Mouse (Mus musculus) Muller cell, postnatal 12 days (primary cell): ENCODE data around the gene Rhog.

Experiments
- DNase-seq: peaks from one replicate; pipeline ENCODE4 v3.0.0-alpha.2; 2015; ENCODE audit errors: inconsistent ontology term

Gene Rhog

DNA sequence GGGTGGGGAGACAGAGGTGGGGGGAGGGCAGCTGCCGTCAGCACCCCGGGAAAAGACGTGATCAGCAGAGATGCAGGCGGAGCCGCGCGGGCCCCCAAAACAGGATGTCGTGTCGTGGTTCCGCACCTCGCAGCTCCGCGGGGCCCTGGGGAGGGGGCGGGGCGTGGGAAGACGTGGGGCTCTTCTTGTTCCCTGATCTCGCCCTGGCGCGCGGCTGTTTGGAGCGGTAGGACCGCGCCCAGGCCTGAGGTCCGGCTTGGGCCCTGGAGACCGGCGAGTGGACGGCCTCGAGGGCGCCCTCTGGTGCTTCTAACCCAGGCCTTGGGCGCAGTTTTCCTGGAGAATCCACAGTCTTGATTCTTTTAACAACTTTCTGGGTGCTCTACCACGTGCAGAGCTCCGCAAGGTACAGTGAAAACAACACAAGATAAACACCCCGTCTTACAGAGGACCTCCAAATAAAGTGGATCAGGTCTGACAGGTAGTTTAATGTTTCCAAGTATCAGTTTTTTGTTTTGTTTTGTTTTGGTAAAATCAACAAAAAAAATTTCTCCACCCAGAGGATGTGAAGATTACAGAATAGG lies 5.1 kb downstream of the Rhog start:
- DNase-seq = peak; percentile 93

DNA sequence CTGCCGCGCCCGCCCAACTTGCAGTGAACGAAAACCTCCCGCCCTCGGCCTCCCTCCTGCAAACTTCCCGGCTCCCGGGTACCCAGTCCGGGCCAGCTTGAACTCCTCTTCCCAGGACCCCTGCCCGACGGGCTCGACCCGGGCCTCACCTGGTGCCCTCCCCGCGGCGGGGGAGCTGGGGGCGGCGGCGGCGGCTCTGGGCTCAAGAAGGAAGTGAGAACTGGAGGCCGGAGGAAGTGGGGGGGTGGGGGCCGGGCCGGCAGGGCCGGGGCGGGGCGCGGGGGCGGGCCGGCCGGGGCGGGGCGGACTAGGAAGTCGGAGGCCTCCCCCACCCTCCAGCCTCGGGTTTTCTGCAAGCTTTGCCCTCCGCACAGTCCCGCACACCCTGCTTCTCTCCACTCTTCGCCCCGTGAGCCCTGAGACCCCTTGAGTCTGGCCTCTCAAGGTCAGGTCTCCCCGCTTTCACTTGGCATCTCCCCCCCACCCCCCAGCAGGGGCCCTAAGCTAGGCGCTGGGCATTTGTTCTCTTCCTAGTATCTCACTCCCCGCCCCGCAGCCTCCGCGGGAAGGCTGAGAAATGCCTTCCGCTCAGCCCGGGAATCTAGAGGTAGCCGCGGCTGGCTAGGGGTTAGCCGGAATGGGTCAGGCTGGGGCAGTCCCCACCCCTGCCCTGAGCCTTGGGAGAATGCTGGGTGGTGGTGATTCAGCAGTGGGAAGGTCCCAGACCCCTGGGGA lies 5.8 kb downstream of the Rhog start:
- peak; percentile 89 for DNase-seq

DNA sequence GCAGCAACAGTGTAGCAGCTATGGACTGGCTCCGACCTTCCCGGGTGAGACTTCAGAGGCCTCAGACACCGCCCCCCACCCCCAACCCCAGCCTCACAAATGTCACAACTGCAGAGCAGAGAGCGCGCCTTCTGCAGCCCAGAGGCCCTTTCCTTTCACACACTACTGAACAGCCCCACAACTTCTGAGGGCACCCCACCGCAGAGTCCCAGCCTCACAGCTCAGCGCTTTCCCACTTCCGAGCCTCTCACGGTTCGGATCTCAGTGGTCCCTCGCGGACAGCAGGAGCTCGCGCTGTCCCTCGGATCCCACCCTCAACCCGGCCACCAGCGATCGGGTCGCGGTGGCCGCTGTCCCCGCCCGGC lies 6.3 kb downstream of the Rhog start:
- DNase-seq = no peak

DNA sequence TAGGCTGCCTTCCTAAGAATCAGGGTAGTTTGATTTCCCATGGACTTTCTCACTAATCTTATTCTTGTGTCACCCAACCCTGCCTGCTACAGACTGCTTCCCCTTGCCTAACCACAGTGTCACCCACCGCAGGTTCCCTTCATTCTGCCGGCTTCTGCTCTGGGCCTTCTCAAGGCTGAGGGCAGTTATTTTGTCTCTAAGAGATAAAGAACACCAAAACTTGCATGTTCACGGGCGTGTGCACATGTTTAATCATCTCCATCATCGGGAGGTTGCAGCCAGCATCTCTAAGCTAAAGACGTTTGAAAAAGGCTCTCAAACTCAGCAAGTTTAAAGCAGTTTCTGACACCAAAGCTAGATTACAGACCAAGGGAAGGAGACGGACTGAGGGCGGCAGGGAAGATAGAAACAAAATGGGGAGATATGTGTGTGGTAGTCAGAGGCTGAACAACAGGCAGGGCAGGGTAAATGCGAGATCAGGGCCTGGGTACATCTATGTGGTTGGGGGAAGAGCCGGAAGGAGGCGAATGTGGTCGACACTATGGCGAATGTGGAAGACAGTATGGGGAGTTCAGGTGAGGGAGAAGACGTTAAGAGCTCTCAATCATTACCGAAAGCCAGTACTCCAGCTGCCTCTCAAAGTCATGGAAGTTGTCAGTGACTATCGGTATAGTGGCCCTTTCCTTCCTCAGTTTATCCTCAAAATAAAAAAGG lies 7.0 kb downstream of the Rhog start:
- no peak for DNase-seq

DNA sequence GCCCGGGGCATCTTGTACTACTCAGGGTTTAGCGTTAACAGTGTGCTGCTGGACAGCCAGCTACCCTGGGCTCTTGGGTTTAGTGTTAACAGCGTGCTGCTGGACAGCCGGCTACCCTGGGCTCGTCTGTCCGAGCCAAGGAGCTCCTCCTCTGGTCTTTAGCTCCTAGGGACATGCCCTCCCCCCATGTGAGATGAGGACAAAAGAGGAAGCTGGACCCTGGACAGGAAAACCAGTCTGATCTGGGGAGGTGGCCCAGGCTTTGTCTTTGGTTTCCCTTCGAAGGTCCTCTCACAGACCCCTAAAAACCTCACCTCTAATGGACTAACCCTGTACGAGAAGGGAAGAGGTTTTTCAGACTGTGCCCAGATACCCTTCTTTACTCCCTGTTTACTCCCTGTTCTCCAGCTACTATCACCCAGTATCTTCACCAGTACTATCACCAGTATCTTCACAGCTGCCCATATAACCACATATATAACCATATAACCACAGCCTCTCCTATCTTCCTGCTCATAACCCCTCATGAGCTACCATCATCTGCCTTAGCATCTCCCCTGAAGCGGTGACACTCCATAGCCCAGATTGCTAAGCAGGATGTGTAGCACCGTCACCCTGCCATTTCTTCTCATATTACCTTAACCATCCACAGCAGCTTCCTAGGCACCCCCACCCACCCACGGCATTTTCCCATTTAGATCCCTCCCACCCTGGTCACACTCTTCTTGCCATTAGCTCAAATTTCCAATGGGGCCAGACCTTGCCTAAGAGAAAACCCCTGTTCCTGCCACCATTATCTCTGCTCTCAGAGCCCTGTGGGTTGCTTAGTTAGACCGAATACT lies 8.7 kb downstream of the Rhog start:
- DNase-seq = no peak

DNA sequence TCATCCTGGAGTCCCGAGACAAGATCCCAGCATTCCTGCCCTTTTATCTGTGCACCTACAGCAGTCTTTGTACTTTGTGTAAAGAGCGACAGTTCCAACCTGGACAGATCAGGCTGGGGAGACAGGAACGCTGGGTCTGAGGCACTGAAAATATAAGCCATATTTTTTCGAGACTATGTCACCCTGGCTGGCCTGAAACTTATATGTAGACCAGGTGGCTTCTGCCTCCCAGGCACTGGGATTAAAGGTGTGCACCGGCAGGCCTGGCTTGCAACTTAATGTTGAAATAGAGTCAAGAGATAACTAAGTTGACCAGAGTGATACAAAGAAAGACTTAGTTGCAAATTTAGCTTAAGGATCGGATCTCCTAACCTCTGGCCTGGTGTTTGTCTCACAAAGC lies 9.6 kb downstream of the Rhog start:
- DNase-seq = no peak

DNA sequence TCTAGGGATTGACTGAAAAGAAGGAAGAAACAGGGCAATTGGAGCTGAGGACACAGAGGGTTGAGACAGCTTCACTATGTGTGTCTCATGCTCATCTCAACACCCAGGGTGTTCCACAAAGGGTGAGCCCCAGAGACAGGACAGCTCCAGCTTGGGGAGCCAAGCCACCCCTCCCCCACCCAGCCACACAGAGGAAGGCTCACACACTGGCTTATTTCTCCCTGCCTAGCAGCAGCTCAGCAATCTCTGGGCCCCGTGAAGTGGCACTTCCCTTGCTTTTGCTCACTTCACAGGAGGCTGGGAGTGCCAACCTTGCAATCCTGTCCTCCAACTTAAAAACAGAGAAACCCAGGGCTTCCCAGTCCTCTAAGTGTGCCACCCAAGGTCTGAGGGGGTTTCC lies 10.1 kb downstream of the Rhog start:
- peak; percentile 46 for DNase-seq

DNA sequence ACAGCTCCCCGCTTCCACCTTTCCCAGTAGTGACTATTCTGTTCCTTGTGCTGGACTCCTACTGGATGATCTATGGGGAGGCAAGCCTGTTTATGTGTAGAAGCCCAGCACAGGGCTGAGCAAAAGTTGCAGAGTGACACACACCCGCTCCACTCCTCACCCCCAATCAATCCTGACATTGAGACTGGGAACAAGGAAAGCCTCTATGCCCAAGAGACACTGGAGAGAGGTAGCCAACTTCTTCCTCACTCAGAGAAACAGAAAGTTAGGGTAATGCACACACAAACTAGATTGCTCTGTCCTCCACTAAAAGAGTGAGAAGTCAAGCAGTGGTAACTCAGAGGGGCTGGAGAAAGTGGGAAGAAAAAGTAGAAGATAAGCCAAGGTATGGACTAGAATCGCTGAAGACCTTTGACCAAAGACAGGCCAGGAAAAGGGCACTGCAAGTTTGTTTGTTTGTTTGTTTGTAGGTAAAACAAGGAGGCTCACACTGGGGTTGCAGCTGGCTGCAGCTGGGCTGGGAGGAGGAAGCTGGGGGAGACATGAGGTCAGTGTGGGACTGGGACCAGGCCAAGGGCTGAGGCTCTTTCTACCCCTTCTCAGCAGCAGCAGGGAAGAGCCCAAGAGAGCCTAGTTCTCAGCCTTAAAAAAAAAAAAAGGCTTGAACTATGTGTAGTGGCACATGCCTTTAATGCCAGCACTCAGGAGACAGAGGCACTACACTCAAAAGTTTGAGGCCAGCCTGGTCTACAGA lies 10.9 kb downstream of the Rhog start:
- DNase-seq = no peak

DNA sequence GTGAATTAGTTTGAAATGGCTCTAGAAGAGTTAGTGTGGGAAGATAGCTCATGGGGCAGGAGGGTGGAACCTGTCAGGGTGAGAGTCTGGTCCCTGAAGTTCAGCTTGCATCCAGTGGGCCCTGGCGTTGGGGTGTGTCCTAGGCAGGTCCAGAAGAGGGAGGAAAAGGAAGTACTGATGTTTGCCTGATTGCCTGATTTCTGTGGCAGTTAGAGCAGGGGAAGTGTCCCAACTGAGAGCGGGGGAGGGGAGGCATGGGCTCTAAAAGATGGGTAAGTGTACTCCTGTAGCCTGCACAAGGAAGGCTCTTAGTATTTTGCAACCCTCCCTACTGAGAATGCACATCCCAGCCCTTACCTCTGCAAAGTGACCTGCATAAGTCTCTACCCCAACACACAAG lies 12.0 kb downstream of the Rhog start:
- DNase-seq = no peak

DNA sequence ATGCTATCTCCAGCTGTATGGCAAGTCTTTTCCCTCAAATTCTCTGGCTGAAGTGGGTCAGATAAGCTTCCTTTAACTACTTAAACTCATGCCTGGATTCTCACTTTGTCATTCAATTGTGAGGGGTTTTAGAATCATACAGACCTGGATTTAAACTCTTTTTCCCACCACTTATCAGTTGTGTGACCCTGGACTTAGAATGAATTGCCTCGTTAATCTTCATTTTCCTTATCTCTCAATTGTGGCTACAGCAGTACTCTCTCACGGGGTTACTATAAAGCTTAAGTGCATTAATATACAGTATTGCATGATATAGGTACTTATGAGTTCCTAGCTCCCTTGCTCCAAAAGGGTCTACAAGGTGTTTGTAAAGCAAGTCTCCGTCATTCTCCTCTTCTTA lies 12.9 kb downstream of the Rhog start:
- DNase-seq = no peak

DNA sequence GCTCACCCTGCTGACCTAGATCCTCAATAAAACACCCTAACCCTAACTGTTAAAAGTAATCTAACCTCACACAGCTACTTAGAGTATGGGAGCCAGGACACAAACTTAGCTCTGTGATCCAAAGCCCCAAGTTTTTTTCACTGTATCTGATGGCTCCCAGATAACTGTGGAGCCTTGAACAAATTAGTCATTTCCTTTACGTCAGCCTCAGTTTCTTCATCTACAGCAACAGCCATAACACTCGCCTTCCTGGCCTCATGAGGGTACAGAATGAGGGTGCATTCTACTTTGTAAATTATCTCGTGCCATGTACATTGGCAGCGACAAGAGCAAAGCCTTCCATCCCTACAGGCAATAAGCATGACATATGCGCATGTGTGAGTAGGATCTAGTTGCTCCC lies 13.5 kb downstream of the Rhog start:
- DNase-seq = no peak

DNA sequence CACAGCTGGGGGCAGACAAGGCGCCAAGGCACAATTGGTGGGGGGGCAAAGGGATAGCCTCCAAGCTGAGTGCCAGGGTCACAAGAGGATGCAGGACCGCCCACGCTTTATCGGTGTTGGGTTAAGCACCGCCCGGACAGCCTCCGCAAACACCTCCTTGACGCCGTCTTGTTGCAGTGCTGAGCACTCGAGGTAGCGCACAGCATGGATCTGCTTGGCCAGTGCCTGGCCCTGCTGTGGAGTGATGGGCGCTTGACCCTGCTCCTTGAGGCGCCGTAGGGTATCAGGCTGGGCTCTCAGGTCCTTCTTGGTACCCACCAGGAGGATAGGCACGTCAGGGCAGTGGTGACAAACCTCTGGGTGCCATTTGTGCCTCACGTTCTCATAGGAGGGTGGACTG lies 16.3 kb downstream of the Rhog start:
- DNase-seq = no peak

DNA sequence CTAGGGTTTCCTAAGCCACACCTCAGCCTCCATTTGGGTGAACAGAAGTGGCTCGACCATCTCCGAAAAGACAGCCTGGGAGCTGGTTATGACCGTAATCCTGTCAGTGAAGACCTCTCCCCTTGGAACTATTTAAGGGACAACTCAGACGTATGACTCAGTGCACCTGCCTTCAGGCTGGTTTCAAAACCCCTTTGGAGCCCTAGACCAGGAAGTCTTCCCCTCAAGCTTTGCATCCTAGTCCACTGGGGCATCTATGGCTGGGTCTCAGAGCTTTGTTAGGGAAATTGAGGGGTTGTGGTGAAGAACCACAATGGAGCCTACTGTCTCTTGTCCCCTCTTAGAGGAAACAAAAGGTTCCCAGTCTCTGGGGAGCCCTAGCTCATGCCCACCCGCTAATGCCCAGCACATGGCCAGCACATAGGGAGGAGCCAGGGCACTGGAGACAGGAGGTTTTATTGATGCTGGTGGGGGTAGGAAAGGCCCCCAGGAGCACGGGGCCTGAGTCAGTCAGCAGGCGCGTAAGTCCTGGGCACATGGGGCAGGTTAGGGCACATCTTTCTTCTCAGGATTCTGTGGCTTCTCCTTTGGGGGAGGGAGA lies 17.1 kb downstream of the Rhog start:
- DNase-seq = no peak

DNA sequence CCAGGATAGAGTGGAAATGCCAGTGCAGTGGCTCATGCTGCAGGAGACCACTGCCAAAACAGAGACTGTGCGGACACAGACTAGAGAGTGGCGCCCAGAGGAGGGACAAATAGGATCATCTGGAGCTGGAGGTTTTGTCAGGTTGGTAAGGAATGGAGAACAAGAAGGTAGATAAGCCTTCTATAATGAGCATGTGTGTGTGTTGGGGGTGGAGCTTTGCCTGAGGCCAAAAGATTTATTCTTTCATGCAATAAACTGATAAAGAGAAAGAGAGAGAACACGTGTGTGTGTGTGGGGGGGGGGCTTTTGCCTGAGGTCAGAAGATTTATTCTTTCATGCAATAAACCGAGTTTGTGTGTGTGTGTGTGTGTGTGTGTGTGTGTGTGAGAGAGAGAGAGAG lies 22.8 kb downstream of the Rhog start:
- no peak for DNase-seq

DNA sequence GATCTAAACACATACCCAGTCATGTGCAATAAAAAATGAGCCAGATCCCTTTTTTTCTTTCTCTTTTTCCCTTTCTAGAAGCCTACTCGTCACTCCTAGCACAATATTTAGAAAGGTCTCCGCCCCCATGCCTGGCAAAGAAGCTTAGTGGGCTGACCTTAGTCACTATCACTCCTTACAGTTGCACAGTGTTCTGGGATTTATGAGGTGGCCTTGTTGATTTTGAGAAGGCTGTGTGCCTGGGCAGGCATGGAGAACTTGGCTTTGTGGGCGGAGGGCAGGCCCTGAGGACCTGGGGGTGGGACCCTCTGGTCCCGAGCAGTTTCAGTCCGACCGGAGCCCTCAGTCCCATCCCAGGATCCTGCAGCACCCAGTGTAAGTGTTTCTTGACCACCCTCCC lies 26.0 kb downstream of the Rhog start:
- no peak for DNase-seq

DNA sequence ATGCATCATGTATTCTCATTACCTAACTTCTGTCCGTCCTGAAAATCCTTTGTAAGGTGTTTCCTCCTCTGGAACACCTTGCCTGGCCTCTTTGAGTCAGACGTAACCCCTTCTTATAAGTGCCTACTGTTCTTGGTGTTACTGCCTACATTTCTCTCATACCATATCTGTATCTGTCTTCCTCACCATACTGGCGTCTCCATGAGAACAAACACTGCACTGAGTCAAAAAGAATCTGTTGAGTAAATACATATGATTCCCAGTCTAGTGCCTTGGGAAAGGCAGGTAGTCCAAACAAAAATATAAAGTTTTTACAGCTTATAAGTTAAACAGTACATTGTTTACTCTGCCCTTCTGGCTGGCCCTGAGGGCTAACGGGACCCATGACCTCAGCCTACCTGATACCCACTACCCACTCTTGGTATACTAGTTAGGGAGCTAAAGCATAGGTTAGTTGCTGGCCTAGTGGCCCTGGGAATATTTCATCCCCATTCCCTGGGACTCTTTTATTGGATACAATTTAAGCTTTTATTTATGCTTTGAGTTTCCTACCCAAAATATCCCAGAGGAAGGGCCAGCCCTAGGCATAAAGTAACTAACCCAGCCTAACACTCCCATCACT lies 27.7 kb downstream of the Rhog start:
- no peak for DNase-seq

DNA sequence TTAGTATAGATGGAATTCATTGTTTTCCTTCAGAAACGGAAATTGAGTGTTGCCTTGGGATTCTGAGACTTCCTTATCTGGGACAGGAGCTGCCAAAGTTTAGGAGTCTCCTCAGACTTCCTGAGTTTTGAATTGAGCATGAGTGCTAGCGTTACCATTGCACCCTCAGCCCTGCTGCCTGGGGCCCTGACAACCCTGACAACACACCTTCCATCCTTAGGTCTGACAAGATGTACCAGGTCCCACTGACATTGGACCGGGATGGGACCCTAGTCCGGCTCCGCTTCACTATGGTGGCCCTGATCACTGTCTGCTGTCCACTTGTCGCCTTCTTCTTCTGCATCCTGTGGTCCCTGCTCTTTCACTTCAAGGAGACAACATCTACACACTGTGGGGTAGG lies 29.8 kb downstream of the Rhog start:
- DNase-seq = no peak

DNA sequence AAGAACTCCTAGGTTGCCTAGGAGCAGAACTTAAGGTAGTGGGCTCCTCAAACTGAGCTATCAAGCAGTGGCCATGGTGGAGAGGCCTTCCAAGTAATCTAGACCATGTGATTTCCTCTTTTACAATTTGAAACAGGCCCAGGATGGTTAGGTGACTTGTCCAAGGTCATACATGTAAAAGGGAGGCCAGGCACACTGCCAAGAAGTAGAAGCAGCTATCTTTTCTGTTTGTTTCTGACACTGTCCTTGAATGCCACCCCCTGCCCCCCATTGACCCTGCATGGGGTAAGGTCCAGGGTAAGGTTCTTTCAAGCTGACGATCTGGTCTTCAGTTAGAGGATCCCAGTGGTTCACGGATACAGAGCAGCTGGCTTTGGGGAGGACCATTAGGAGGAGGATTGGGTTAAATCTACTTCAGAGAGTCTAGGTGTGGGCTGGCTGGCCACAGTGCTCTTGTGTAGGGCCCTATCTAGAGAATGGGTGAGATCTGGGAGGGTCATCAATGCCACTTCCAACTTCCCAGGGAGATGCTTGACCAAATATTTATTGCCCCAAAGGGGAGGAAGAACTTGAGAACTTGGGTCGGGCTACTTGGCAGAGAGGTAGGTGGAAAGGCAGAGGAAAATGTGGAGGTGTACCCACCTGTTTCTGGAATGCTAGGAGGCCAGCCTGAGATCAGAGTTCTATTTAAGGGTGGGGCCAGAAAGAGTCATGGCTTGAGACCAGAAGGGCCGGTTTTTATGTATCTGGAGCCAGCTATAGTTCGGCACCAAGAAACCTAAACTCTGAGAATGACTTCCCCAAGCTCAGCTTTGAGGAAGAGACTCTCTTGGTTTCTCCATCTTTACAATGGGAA lies 31.7 kb downstream of the Rhog start:
- DNase-seq = no peak

DNA sequence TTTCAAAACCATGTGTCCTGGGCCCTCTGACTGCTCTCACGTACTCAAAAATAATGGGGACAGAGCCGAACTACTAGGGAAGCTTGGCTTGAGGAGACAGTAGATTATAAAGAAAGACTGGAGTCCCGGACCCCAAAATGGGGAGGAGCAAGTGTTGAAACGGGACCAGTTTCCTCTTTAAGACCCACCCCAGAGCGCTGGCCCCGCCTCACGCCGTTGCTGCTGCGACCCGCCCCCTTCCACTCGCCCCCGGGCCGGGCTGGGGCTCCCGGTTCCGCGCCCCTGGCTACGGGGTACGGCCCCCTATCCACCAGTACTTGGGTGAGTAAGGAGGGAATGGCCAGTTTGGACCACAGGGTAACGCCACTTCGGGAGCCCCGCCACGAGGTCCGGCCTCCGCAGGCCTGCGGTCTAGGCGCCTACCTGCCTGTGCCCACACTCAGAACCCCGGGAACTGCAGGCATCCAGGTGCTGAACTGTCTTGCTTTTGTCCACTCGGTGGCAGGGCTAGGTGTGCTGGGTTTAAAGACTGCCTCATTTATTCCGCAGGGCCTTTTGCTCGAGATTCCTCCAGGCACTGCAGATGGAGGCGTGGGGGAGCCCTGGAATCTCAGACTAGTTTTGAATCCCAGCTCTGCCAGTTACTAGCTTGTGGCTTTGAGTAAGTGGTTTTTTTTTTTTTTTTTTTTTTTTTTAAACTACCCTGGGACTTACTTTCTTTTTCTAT lies 32.9 kb downstream of the Rhog start:
- DNase-seq = peak; percentile 82
